Mouse (Mus musculus) heart, postnatal 36 days (tissue): ENCODE results near the gene Cspg4. TPM values are rescaled to one million over a fixed set of nuclear protein-coding genes. Genes with fewer than 3 reads are reported as not detected.

Experiments
- DNase-seq, 2 experiments: peaks; one replicate each; pipeline ENCODE4 v3.0.0; 2021 to 2022
- intact Hi-C: fragments of 180-260 bp; cut with DNase I; formaldehyde crosslinking; loops from one replicate; pipeline ENCODE4 v1.15.1; 2025
- total RNA-seq, 2 experiments: library from RNA; stranded (reverse); gene quantifications; 2 replicates each; pipeline ENCODE4 v1.2.3; 2021

Cspg4 gene
- total RNA-seq, 2 experiments from 2014 or later: 14.7 to 16.7 TPM

DNA sequence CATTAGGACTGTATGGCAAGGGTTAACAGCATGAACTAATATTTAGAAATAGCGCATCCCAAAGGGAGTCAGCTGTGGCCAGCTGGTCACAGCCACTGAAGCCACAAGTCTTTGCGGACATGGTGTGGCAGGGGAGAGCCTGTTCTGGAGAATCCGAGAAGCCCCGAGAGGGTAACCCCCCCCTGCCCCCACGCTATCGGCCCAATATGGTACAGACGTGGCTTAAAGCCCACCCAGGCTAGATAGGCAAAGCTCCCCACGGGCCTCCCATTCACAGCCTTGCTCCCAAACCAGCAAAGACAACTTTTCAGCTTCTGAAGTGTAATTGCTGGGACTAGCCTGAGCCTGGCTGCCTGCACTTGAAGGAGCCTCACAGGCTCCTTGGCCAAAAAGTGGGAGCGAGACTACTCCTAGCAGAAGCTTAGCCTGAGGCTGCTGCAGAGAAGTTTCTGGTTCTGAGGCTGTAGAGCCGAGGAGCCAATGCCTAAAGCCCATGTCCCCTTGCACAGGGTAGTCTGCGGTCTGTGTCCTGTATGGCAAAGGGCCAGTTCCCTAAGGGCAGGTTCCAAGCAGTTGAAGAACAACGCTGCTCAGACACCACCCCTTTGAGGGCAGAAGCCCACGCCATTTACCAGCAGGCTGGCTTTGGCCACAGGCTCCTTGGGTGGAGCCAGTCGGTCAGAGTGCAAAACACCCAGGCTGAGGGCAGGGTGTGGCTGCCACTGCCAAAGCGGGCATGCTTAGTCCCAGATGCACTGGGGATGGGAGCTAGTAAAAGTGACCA lies 4.2 kb upstream of the Cspg4 start:
- peak; percentile 37 to 44 for DNase-seq
- intact Hi-C loops: no loop called here

- no peak for DNase-seq
- intact Hi-C loops: no loop called here
Measured at GRCm38 (mm10) chr9:56862863-56863262, 2.0 kb upstream of the Cspg4 start.

- intact Hi-C loops: no loop called here
Measured at GRCm38 (mm10) chr9:56864216-56864729, 560 bp upstream of the Cspg4 start, which contains the start of gene Odf3l1. Odf3l1 (minus strand) TSS chr9:56864679.

GRCm38 (mm10) chr9:56865673-56866400 lies 1.0 kb downstream of the Cspg4 start:
- intact Hi-C loops: no loop called here
- DNase-seq: no peak

More at GRCm38 (mm10) chr9:56864216-56864729, 560 bp upstream of the Cspg4 start, which contains the start of gene Odf3l1:
- DNase-seq: no peak

GRCm38 (mm10) chr9:56866430-56866829 lies 1.6 kb downstream of the Cspg4 start:
- DNase-seq: no peak
- intact Hi-C loops: no loop called here

DNA sequence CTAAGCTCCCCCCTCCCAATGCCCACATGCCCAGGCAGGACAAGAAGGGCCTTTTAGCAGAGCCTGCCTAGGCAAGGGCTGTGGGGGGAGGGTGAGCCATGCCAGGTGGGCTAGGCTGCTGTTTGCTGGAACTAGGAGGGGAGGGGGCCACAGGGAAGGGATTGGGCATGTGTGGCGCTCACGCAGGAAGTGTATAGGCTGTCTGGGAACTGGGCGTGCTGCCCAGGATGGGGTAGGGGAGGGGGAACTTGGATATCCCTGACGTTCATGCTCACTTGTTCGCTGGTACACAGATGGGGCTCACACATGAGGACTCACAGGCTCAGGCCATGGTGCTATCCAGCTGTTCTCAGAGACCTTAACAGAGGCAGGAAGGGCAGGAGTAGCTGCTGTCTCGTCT lies 3.5 kb downstream of the Cspg4 start:
- peak in 1 of 2 experiments; percentile 34 for DNase-seq

GRCm38 (mm10) chr9:56869552-56869951 lies 4.7 kb downstream of the Cspg4 start:
- intact Hi-C loops: no loop called here
- no peak for DNase-seq

More for the DNA sequence above, 3.5 kb downstream of the Cspg4 start:
- intact Hi-C loops: no loop called here

DNA sequence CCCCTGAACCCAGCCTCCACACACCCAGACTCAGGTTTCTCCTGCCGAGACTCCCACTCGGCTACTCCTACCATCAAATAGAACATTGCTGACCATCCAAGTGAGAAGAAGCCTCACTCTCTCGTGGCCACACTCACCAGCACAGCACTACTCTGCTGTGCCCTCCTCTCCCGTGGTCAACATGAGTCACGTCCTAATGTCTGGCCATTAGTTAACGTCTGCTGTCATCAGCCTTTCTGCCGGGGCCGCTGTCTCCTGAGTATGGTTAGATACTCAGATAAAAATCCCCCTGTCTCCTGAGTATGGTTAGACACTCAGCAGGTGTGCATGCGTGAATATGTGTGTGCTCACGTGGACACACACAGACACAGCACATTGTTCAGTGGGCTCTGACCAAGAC lies 5.9 kb downstream of the Cspg4 start:
- no peak for DNase-seq
- intact Hi-C loops: no loop called here

- intact Hi-C loops: no loop called here
Measured at GRCm38 (mm10) chr9:56871191-56871590, 6.4 kb downstream of the Cspg4 start.

DNA sequence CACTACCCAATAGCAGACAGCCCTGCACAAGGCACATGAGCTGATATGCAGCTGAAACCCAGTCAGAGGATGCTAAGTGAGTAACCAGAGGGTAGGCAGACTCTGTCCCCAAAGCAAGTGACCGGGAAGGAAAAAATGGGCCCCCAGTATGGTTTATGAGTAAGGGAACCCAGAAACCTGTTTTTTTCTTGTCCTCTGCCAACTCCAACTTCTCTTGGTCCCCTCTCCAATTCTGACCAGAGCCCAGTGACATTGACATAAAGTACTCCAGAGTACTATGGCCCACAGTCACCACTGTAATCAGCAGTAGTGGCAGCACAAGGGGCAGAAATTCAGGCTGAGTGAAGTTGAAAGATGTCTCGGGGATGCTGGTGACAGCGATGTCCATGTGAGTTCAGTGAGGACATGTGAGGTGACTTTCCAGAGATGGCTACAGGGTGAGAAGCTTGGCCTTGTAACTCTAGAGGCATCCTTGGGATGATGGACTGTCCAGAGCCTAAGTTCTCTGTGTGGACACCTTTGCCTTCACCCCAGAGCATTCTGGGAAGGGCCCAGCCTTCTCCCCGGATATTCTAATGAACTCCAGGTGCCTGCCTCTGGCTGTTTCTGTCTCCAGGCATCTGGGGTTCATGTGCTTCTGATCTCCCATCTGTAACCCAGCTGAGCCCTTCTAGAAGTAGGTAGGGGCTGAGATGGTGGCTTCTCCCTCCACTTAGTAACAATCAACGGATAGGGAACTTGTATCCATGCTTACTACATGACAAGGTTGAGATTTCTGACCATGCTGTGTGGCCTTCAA lies 7.5 kb downstream of the Cspg4 start:
- no peak for DNase-seq
- intact Hi-C loops: no loop called here

More at GRCm38 (mm10) chr9:56871191-56871590, 6.4 kb downstream of the Cspg4 start:
- peak; percentile 41 to 54 for DNase-seq

- intact Hi-C loops: no loop called here
- DNase-seq: no peak
Measured at GRCm38 (mm10) chr9:56873097-56873496, 8.3 kb downstream of the Cspg4 start.

DNA sequence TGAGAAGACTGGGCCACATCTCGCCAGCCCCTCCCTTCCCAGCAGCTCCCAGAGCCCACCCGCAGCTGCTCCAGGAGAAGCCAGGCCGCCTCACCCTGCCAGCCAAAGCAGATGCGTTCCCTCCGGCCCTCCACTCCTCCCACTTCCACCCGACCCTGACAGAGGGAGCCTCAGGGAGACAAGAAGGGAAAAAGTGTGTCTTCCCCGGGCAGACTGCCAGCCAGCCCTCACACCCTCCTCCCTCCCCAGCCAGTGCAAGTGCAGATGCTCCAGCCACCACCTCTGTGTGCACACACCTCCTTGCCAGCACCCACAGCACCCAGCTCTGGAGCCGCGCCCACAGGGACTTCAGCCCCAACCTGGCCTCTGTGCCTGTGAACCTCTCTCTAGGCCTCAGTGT lies 12.0 kb downstream of the Cspg4 start:
- intact Hi-C loops: no loop called here
- DNase-seq: no peak

GRCm38 (mm10) chr9:56877284-56877683 lies 12.5 kb downstream of the Cspg4 start:
- intact Hi-C loops: no loop called here
- DNase-seq: no peak

DNA sequence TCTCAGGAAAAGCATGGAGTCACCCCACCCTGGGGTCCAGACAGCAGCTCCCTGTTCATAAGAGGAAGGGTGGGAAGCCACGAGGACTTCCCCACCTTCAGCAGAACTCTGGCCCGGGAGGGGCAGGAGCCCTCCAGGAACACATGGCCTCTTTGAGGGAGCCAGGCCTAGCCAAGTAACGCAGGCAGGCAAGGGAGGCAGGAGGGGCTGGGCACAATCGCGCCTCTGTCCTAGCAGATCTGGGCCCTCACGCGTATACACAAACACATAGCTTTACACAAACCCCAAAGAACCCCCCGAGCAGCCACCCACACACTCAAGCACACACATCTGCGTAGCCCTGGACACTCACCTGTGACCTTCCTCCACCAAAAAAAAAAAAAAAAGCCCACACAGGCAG lies 16.0 kb downstream of the Cspg4 start:
- DNase-seq: no peak
- intact Hi-C loops: no loop called here

GRCm38 (mm10) chr9:56881539-56882082 lies 16.8 kb downstream of the Cspg4 start:
- no peak for DNase-seq
- intact Hi-C loops: no loop called here

- intact Hi-C loops: no loop called here
Measured at GRCm38 (mm10) chr9:56882283-56882682, 17.4 kb downstream of the Cspg4 start.

GRCm38 (mm10) chr9:56882818-56883217 lies 18.0 kb downstream of the Cspg4 start:
- intact Hi-C loops: no loop called here
- DNase-seq: peak; percentile 54 to 63

More at GRCm38 (mm10) chr9:56882283-56882682, 17.4 kb downstream of the Cspg4 start:
- DNase-seq: no peak

GRCm38 (mm10) chr9:56883470-56883869 lies 18.6 kb downstream of the Cspg4 start:
- intact Hi-C loops: no loop called here

GRCm38 (mm10) chr9:56884328-56884727 lies 19.5 kb downstream of the Cspg4 start:
- intact Hi-C loops: no loop called here
- no peak for DNase-seq

More at GRCm38 (mm10) chr9:56883470-56883869, 18.6 kb downstream of the Cspg4 start:
- DNase-seq: no peak

DNA sequence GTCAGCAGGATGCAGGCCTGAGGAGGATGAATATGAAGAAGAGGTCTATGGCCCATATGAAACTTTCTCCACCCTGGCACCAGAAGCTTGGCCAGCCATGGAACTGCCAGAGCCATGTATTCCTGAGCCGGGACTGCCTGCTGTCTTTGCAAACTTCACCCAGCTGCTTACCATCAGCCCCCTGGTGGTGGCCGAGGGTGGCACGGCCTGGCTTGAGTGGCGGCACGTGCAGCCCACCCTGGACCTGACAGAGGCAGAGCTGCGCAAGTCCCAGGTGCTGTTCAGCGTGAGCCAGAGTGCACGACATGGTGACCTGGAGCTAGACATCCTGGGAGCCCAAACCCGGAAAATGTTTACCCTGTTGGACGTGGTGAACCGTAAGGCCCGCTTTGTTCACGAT lies 21.3 kb downstream of the Cspg4 start:
- intact Hi-C loops: no loop called here
- no peak for DNase-seq
